Mouse (Mus musculus) kidney, adult 10 weeks (tissue): Measurements from ENCODE around the gene Stub1. TPM values are rescaled to one million over a fixed set of nuclear protein-coding genes. Genes with fewer than 3 reads are reported as not detected.

ENCODE experiments used
- polyA plus RNA-seq: library from polyadenylated mRNA; stranded (reverse); fragments of 350-450 nt; fragmentation: Illumina TruSeq; extraction: RNeasy Lipid Tissue Mini Kit (QIAGEN cat#74804); gene quantifications from one replicate; pipeline ENCODE4 v1.2.3, GENCODE M21; 2014; ENCODE audit warnings: low read depth, low replicate concordance

Gene Stub1
- polyA plus RNA-seq, 1 experiment from 2014 or later = 5.1 TPM

Other genes with a start within 250 kb of the Stub1 start
- not detected for gene Gng13, start 116.2 kb downstream of the Stub1 start, polyA plus RNA-seq
- gene Chtf18, start 106.0 kb downstream of the Stub1 start, polyA plus RNA-seq = not detected
- not detected for gene Rpusd1, start 105.7 kb downstream of the Stub1 start, polyA plus RNA-seq
- not detected for gene Mslnl, start 97.4 kb downstream of the Stub1 start, polyA plus RNA-seq
- gene Msln, start 79.0 kb downstream of the Stub1 start, polyA plus RNA-seq = not detected
- 2.3 TPM for gene Narfl, start 59.6 kb downstream of the Stub1 start, polyA plus RNA-seq
- not detected for gene Haghl, start 47.7 kb downstream of the Stub1 start, polyA plus RNA-seq
- not detected for gene Ccdc78, start 46.8 kb downstream of the Stub1 start, polyA plus RNA-seq
- not detected for gene Fam173a, start 40.5 kb downstream of the Stub1 start, polyA plus RNA-seq
- gene AC134908.4, start 37.7 kb downstream of the Stub1 start, polyA plus RNA-seq = not detected
- gene Metrn, start 36.3 kb downstream of the Stub1 start, polyA plus RNA-seq = 0.16 TPM
- gene Fbxl16, start 24.3 kb downstream of the Stub1 start, polyA plus RNA-seq = 0.77 TPM
- not detected for gene Wdr24, start 9.8 kb downstream of the Stub1 start, polyA plus RNA-seq
- gene Jmjd8, start 4.5 kb downstream of the Stub1 start, polyA plus RNA-seq = 2.4 TPM
- not detected for gene Rhbdl1, start 3.9 kb upstream of the Stub1 start, polyA plus RNA-seq
- gene Gm20683, start 8.4 kb upstream of the Stub1 start, polyA plus RNA-seq = not detected
- 13.8 TPM for gene Rhot2, start 11.4 kb upstream of the Stub1 start, polyA plus RNA-seq
- gene Wdr90, start 28.1 kb upstream of the Stub1 start, polyA plus RNA-seq = 1.2 TPM
- 2.5 TPM for gene Mcrip2, start 35.4 kb upstream of the Stub1 start, polyA plus RNA-seq
- gene Mettl26, start 41.7 kb upstream of the Stub1 start, polyA plus RNA-seq = 56.3 TPM
- not detected for gene Wfikkn1, start 47.5 kb upstream of the Stub1 start, polyA plus RNA-seq
- 0.69 TPM for gene Rab40c, start 86.3 kb upstream of the Stub1 start, polyA plus RNA-seq
- 56.6 TPM for gene Pigq, start 111.5 kb upstream of the Stub1 start, polyA plus RNA-seq
- 1.2 TPM for gene Nhlrc4, start 111.6 kb upstream of the Stub1 start, polyA plus RNA-seq
- not detected for gene A930017K11Rik, start 119.2 kb upstream of the Stub1 start, polyA plus RNA-seq
- gene Capn15, start 152.4 kb upstream of the Stub1 start, polyA plus RNA-seq = 0.69 TPM
- 25.0 TPM for gene Rab11fip3, start 236.2 kb upstream of the Stub1 start, polyA plus RNA-seq